Mouse (Mus musculus) cortical plate, adult 2 months (tissue): ENCODE data around the gene Adamtsl5.

ENCODE experiments used
- CTCF ChIP-seq: fragments of 200-500 bp; IDR thresholded peaks from 2 replicates; pipeline ENCODE4 v1.5.1; 2011; ENCODE audit warnings: mild to moderate bottlenecking, control low read depth, low read length; ENCODE audit not compliant: insufficient read depth; ENCODE audit errors: extremely low read depth
- POLR2A ChIP-seq: fragments of 200-500 bp; IDR thresholded peaks from 2 replicates; pipeline ENCODE4 v1.6.1; 2011; ENCODE audit warnings: mild to moderate bottlenecking, low read length, control low read depth; ENCODE audit not compliant: insufficient read depth; ENCODE audit errors: extremely low read depth

DNA sequence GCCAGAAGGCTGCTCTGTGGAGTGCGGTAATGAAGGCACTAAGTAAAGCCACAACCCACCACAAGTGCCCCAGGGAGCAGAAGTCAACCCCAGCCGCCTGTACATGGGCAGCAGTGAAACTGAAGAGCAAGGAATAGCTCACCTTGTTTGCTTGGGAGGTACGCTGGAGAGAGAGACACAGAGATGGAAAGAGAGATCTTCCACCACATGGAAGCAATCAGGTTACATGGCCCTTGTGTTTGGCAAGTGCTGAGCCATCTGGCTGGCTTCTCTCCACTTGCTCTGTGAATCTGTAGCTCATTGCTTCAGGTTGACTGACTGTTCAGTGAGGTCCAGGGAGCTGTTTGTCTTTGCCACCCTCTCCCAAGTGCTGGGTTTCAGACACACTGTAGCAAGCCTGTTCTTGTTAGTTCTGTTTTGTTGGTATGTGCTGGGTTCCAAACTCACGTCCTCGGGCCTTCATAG is 15.7 kb downstream of the Adamtsl5 start:
- TF ChIP-seq CTCF (no peak), POLR2A (no peak)
